Mouse (Mus musculus) hindbrain, embryonic 11.5 days (tissue): ENCODE results near the gene Hivep3. TPM values are rescaled to one million over a fixed set of nuclear protein-coding genes. Genes with fewer than 3 reads are reported as not detected.
A peak's percentile ranks its signal among the peaks of the same experiment; 100 is the strongest.

ENCODE experiments used
- ATAC-seq: fragments of 200-750 bp; cut with Nextera tagmentation; 2 replicates; pipeline ENCODE4 v1.8.0; 2017; ENCODE audit warnings: mild to moderate bottlenecking, moderate TSS enrichment, moderate library complexity; ENCODE audit not compliant: low FRiP score
- DNase-seq: peaks from one replicate; pipeline ENCODE4 v3.0.0-alpha.2; 2015; ENCODE audit warnings: low spot score
- H3K27ac ChIP-seq: fragments of 300-500 bp; sonication (generic); 2 replicates; pipeline ENCODE4 v1.5.1; 2014; ENCODE audit warnings: mild to moderate bottlenecking, low read depth, low read length
- H3K27me3 ChIP-seq: fragments of 300-500 bp; sonication (generic); 2 replicates; pipeline ENCODE4 v1.6.1; 2014; ENCODE audit warnings: mild to moderate bottlenecking, low read length, moderate library complexity, mixed read lengths; ENCODE audit not compliant: control insufficient read depth, insufficient read depth
- H3K36me3 ChIP-seq: fragments of 300-500 bp; sonication (generic); 2 replicates; pipeline ENCODE4 v1.6.1; 2014; ENCODE audit warnings: mild to moderate bottlenecking, low read length, moderate library complexity, mixed read lengths; ENCODE audit not compliant: control insufficient read depth, insufficient read depth
- H3K4me1 ChIP-seq: fragments of 300-500 bp; sonication (generic); replicated peaks from 2 replicates; pipeline ENCODE4 v1.6.1; 2014; ENCODE audit warnings: low read length, mixed read lengths; ENCODE audit not compliant: control insufficient read depth, insufficient read depth
- H3K4me2 ChIP-seq: fragments of 300-500 bp; sonication (generic); replicated peaks from 2 replicates; pipeline ENCODE4 v1.6.1; 2014; ENCODE audit warnings: mild to moderate bottlenecking, low read depth, low read length
- H3K4me3 ChIP-seq: fragments of 300-500 bp; sonication (generic); 2 replicates; pipeline ENCODE4 v1.5.1; 2014; ENCODE audit warnings: low read depth, low read length
- H3K9ac ChIP-seq: fragments of 300-500 bp; sonication (generic); 2 replicates; pipeline ENCODE4 v1.6.1; 2014; ENCODE audit warnings: low read depth, low read length
- H3K9me3 ChIP-seq: fragments of 300-500 bp; sonication (generic); 2 replicates; pipeline ENCODE4 v1.6.1; 2016; ENCODE audit warnings: low read length; ENCODE audit not compliant: control insufficient read depth
- WGBS: fragments of 180-500 bp; shearing (Covaris S2); extraction: QIAGEN DNeasy Blood & Tissue Kit; methylation state at CpG from one replicate; pipeline ENCODE4 v1.1.7; 2014; 5-methylcytosine and 5-hydroxymethylcytosine counted together
- polyA plus RNA-seq: library from polyadenylated mRNA; unstranded; fragments of >200 nt; fragmentation: Nextera tagmentation; extraction: Ambion mirVana; gene quantifications from 2 replicates; pipeline ENCODE4 v1.2.1, GENCODE M21; 2014

Hivep3 gene
- polyA plus RNA-seq, 1 experiment from 2014 or later, result 1.8 TPM

DNA sequence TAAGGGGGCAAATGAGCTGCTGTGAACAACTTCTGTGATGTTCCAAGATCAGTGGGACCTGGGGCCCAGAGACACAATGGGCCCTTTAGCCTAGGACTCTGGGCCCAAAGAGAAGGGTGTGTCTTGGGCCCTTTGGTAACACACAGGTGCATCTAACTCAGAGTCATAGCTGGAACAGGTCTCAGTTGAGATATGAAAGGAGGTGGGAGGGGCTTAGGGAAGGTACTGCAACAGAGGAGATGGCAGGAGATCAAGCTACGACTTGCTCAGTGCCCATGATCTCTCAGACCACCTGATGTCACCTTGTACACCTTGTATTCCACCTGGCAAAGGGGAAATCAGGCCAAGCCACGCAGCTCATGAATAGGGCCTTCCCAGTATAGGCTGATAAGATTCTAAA lies 235.3 kb downstream of the Hivep3 start:
- H3K9me3 ChIP-seq, result no peaks in the 10 kb centered on the region
- ATAC-seq (no peak), DNase-seq (no peak)
- no peaks in the 10 kb centered on the region for H3K36me3 ChIP-seq
- no peaks in the 10 kb centered on the region for H3K27me3 ChIP-seq
- 82% methylated on average over 2 of the region's 2 CpGs for WGBS
- no peak overlapping the region for H3K9ac ChIP-seq
- H3K4me2 ChIP-seq, result no peak overlapping the region
- H3K4me3 ChIP-seq, result no peak overlapping the region
- peaks cover 3% of the 10 kb centered on the region; the same call in 1 of the 2 replicates for H3K4me1 ChIP-seq
- H3K27ac ChIP-seq, result no peak overlapping the region

DNA sequence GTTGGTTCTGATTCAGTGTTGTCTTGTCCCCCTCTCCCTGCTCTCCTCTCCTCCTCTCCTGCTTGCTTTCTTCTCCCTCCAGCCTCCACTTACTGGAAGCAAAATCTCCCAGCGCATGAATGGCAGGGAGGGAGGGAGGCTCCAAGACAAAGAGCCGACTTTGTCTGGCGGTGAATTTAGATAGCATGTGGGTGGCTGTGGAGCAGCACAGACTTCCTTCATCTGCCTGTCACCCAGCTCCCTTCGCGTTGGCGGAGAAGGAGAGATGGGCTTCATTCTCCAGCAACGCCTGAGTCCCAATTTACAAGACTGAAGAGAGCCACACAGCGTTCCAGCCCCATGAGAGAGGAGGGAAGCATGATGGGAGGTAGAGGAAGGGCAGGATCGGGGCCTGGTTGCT lies 236.6 kb downstream of the Hivep3 start:
- Histone ChIP-seq H3K4me1 (peaks cover 3% of the 10 kb centered on the region; the same call in 1 of the 2 replicates), H3K9ac (no peak overlapping the region), H3K36me3 (no peaks in the 10 kb centered on the region), H3K27ac (no peak overlapping the region), H3K4me2 (no peak overlapping the region), H3K27me3 (no peaks in the 10 kb centered on the region), H3K9me3 (no peaks in the 10 kb centered on the region), H3K4me3 (no peak overlapping the region)
- ATAC-seq (no peak), DNase-seq (peak; percentile 12)
- 51% methylated on average over 9 of the region's 9 CpGs for WGBS

DNA sequence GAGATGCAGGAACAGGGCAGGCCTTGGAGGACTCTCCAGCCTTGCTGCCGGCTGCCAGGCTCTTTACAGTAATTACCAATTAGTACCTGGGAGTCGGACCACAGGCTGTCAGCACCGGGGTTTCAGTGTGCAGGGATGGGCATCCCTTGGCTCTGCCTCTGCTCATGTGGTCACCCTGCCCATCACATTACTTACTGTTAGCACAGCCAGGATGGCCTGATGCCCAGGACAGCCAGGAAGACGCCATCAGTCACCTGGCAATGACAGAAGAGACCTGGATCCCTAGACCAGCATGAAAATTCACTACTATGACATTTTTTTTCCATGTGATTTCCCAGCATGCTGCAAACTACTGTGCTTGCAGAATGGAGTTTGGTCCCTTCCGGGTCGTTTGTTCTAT lies 238.8 kb downstream of the Hivep3 start:
- no peak overlapping the region for H3K4me2 ChIP-seq
- H3K9me3 ChIP-seq, result no peaks in the 10 kb centered on the region
- WGBS, result 74% methylated on average over 6 of the region's 6 CpGs
- no peaks in the 10 kb centered on the region for H3K36me3 ChIP-seq
- no peak overlapping the region for H3K4me3 ChIP-seq
- DNase-seq (no peak), ATAC-seq (no peak)
- no peak overlapping the region for H3K9ac ChIP-seq
- peaks cover 6% of the 10 kb centered on the region for H3K4me1 ChIP-seq
- no peak overlapping the region for H3K27ac ChIP-seq
- no peaks in the 10 kb centered on the region for H3K27me3 ChIP-seq

DNA sequence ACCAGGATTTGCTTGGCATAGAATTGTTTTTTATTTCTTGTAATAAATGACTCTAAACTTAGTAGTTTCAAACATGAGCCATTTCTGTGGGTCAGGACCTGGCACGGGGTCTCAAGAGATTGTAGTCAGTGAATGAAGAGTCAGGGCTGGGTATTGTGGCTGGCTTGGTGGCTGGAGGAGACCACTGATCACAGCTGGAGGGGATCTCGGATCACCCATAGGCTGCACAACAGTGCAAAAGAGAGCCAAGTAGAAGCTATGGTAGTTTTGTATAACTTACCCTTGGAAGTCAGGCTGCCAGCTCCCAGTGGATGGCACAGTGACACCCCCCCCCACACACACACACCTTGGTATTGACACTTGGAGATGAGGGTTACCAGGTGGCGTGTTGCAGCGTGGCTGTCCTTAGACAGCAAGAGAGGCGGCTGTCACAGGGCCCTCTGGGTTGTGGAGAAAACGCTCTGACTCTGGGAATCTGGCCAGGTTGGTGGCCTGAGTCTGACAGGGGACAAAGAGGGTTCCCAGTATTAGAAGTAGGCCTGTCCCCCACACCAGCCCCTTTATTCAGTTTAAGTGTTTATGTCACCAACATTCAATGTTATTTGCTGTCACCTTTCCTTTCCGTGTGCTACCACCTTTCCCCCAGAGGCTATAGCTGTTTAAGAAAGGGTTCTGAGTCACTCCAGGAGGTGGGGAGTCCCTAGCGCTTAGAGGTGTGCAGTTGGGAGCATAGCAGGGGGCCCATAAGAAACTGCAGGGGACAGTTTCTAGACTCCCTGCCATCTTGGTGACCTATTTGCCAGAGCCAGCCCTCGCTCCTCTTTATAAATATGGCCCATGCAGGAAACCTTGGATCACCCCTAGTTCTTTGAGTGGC lies 240.4 kb downstream of the Hivep3 start:
- Histone ChIP-seq H3K9ac (no peak overlapping the region), H3K27me3 (no peaks in the 10 kb centered on the region), H3K9me3 (no peaks in the 10 kb centered on the region), H3K27ac (no peak overlapping the region), H3K4me1 (peaks cover 6% of the 10 kb centered on the region), H3K4me3 (no peak overlapping the region), H3K36me3 (no peaks in the 10 kb centered on the region), H3K4me2 (no peak overlapping the region)
- no peak for ATAC-seq
- DNase-seq, result no peak
- 80% methylated on average over 9 of the region's 9 CpGs for WGBS

DNA sequence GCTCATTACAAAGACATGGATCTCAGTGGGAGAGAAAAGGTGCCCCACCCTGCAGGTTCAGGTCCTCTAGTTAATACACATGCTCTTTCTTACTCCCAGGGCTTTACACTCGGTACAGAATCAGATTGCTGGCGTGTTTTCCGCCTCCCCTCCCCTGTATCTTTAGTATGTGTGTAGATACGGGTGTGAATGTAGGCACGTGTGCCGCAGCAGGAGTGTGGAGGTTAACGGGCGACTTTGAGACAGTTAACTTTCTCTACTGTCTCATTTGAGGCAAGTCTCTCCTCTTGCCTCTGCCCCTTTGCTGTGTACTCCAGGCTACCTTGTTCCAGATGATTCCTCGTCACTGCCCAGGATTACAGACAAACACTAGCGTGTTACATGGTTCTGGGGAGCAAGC lies 241.7 kb downstream of the Hivep3 start:
- no peak for DNase-seq
- no peak overlapping the region for H3K4me2 ChIP-seq
- 91% methylated on average over 10 of the region's 10 CpGs for WGBS

DNA sequence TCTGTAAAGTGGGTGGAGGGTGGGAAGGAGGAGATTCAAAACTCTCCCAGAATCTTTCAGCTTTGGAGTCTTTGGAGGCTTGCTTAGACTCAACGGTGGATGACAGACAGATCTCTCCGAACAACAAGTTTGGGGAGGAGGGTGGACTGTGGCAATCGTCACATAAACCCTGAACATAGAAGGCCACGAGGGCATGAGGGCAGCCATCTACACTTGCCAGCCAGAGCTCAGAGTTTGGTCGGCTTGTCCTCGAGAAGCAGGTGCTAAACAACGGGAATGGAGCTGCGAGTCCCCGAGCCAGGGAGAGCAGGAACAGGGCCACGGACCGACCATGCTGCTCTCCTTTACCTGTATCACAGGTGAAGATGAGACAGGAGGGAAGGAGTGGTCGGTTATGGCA lies 242.2 kb downstream of the Hivep3 start:
- no peaks in the 10 kb centered on the region for H3K36me3 ChIP-seq
- H3K4me2 ChIP-seq, result no peak overlapping the region
- WGBS, result 81% methylated on average over 12 of the region's 12 CpGs
- H3K9ac ChIP-seq, result no peak overlapping the region
- no peaks in the 10 kb centered on the region for H3K27me3 ChIP-seq
- no peak overlapping the region for H3K4me3 ChIP-seq
- DNase-seq (no peak), ATAC-seq (0 out of 2 replicates have a peak, but pooled peaks have one; percentile 7)
- H3K9me3 ChIP-seq, result no peaks in the 10 kb centered on the region
- H3K4me1 ChIP-seq, result peaks cover 3% of the 10 kb centered on the region; the same call in 1 of the 2 replicates
- no peak overlapping the region for H3K27ac ChIP-seq

More for the DNA sequence above, 241.7 kb downstream of the Hivep3 start:
- H3K9ac ChIP-seq, result no peak overlapping the region
- no peak overlapping the region for H3K4me3 ChIP-seq
- peaks cover 4% of the 10 kb centered on the region for H3K4me1 ChIP-seq
- no peaks in the 10 kb centered on the region for H3K27me3 ChIP-seq
- no peak overlapping the region for H3K27ac ChIP-seq
- H3K36me3 ChIP-seq, result no peaks in the 10 kb centered on the region
- no peaks in the 10 kb centered on the region for H3K9me3 ChIP-seq
- no peak for ATAC-seq

DNA sequence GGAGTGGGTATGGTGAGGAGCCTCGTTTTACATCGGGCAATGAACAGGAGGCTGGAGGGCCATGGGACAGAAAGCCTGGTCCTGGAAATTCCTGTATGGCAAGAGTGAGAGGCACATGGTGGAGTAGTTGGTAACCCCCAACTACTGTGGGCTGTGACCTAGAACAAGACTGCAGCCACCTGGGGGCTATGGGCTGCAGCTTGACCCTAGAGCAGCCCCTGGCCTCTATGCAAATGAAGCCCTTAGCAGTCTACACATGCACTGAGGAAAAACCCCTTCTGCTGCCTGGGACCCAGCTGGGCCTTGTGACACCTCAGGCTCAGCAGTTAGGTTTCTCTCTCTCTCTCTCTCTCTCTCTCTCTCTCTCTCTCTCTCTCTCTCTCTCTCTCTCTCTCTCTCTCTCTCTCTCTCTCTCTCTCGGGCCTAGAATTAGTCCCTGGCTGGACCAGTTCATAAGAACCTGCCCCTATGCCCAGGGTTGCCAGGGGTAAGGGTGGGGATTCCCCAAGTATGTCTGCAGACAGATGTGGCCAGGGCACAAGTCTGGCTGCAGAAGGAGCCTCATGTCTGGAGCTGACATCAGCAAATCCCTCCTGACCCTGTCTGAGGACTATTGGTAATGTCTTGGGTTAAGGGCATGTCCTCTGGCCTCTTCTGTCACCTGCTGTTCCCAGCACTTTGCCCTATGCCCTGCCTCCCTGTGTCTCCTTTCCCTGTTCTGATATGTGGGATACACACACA lies 243.0 kb downstream of the Hivep3 start:
- no peak overlapping the region for H3K9ac ChIP-seq
- WGBS, result 8% methylated on average over 3 of the region's 3 CpGs

DNA sequence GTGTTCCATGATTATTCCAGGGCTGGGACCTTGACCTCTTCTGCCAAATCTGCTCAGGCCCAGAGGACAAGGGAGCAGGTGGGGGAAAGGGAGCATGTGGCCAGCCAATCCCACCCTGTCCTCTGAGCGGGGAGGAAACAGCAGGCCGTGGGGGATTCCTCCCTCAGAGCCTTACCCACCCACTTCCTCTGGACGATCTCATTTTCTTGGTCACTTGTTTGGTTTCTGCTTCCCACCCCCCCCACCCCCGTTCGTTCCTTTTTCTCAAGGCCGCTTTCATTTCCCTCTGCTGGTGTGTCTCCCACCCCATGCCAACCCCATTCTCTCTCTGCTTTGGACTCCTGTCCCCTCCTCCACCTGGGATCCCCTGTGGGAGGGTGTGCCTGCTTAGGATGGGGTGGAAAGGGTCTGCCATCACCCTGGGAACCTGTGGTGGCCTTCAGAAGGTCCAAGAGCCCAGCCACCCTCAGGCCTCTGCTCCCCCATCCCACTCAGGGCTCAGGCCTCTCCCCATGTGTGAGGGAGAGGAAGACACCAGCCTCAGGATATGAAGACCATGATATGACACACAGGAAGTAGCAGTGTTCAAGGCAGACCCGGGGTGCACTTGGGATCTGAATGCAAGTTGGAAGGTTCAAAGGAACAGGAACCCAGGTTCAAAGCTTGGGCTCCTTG lies 244.4 kb downstream of the Hivep3 start:
- no peak for ATAC-seq
- peaks cover 3% of the 10 kb centered on the region; the same call in 1 of the 2 replicates for H3K4me1 ChIP-seq
- H3K27ac ChIP-seq, result no peak overlapping the region
- H3K36me3 ChIP-seq, result no peaks in the 10 kb centered on the region
- no peak overlapping the region for H3K4me2 ChIP-seq
- DNase-seq, result no peak
- H3K9me3 ChIP-seq, result no peaks in the 10 kb centered on the region
- no peak overlapping the region for H3K9ac ChIP-seq
- no peak overlapping the region for H3K4me3 ChIP-seq
- H3K27me3 ChIP-seq, result no peaks in the 10 kb centered on the region
- WGBS, result 70% methylated on average over 7 of the region's 7 CpGs

More for the DNA sequence above, 243.0 kb downstream of the Hivep3 start:
- Histone ChIP-seq H3K36me3 (no peaks in the 10 kb centered on the region), H3K4me3 (no peak overlapping the region), H3K4me2 (no peak overlapping the region), H3K27ac (peak overlapping the region; percentile 43; the same call in 1 of the 2 replicates), H3K27me3 (no peaks in the 10 kb centered on the region), H3K4me1 (peaks cover 3% of the 10 kb centered on the region; the same call in 1 of the 2 replicates), H3K9me3 (no peaks in the 10 kb centered on the region)
- DNase-seq (peak; percentile 36), ATAC-seq (peak; percentile 84)
